In the genomic region with DNA sequence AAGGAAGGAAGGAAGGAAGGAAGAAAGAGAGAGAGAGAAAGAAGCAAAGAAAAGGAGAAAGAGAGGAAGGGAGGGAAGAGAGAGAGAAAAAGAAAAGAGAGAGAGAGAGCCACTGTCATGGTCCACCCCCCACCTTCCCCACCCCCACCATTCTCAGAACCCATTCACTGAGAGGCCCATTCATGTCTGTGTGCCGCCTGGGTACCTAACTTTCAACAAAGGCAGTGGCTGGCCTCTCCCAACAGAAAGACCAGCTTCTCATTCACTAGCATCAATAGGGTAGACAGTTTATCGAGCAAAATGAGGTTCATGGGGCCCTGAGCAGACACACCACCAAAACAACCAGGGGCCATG, we compare ENCODE assay signal across 10 mouse cellular contexts. TPM values are rescaled to one million over a fixed set of nuclear protein-coding genes. Genes with fewer than 3 reads are reported as not detected.
DNase-seq lines count a peak whose midpoint lies in the region; ATAC-seq and TF ChIP-seq lines count a peak whose summit lies in the region.
"Had no signal": no experiment of that assay in that cellular context is flagged by ENCODE, and none has a peak within 500 bp of the region (broad histone marks: within the 10 kb centered on the region; RNA-seq: fewer than 3 reads in every experiment).

No protein-coding gene starts in this region.

- no peak for DNase-seq in intestine, embryonic 14.5 days (ENCODE audit: low spot score)
- DNase-seq in heart, postnatal 4 days = no peak
- DNase-seq in kidney, postnatal 4 days = no peak
- DNase-seq: adrenal gland, adult 2 months; left cerebral cortex, postnatal 4 days had no signal

- peaks cover 70% of the 10 kb centered on the region for H3K4me1 ChIP-seq in intestine, embryonic 14.5 days (replicated peaks; ENCODE audit: control insufficient read depth, insufficient read depth, low read length)
- H3K4me1 ChIP-seq in intestine, postnatal 0 days (replicated peaks; ENCODE audit: control insufficient read depth, insufficient read depth, low read length) = peaks cover 31% of the 10 kb centered on the region
- H3K4me1 ChIP-seq in embryonic facial prominence, embryonic 15.5 days = peaks cover 62% of the 10 kb centered on the region
- peaks cover 74% of the 10 kb centered on the region for H3K4me1 ChIP-seq in intestine, embryonic 15.5 days (replicated peaks)
- H3K4me1 ChIP-seq in neural tube, embryonic 14.5 days (ENCODE audit: control insufficient read depth, insufficient read depth, low read length) = peaks cover 59% of the 10 kb centered on the region

- 49% methylated on average over 2 of the region's 2 CpGs for WGBS in intestine, embryonic 14.5 days
- WGBS in intestine, postnatal 0 days = 47% methylated on average over 2 of the region's 2 CpGs
- 55% methylated on average over 2 of the region's 2 CpGs for WGBS in embryonic facial prominence, embryonic 15.5 days
- WGBS in intestine, embryonic 15.5 days = 46% methylated on average over 2 of the region's 2 CpGs
- WGBS in neural tube, embryonic 14.5 days = 10% methylated on average over 2 of the region's 2 CpGs

- H3K4me3 ChIP-seq in intestine, embryonic 14.5 days (ENCODE audit: low read depth, low read length) = no peak overlapping the region
- H3K4me3 ChIP-seq in intestine, postnatal 0 days (ENCODE audit: low read depth, low read length) = no peak overlapping the region
- H3K4me3 ChIP-seq in embryonic facial prominence, embryonic 15.5 days (replicated peaks) = no peak overlapping the region
- no peak overlapping the region for H3K4me3 ChIP-seq in intestine, embryonic 15.5 days (replicated peaks)
- H3K4me3 ChIP-seq in neural tube, embryonic 14.5 days (ENCODE audit: low read depth, low read length) = no peak overlapping the region

- no peak for ATAC-seq in intestine, embryonic 14.5 days (replicated peaks; ENCODE audit: low FRiP score, low TSS enrichment, low read depth)
- no peak for ATAC-seq in intestine, postnatal 0 days
- ATAC-seq in embryonic facial prominence, embryonic 15.5 days (ENCODE audit: insufficient number of reproducible peaks, low FRiP score, low TSS enrichment, low read depth) = no peak
- ATAC-seq in intestine, embryonic 15.5 days = no peak
- no peak for ATAC-seq in neural tube, embryonic 14.5 days (ENCODE audit: low read depth)
- ATAC-seq in megakaryocyte, adult 5-6 weeks (ENCODE audit: poor library complexity, severe bottlenecking) = no peak

- H3K9me3 ChIP-seq in intestine, embryonic 14.5 days (ENCODE audit: control insufficient read depth, low read length) = no peaks in the 10 kb centered on the region
- H3K9me3 ChIP-seq in intestine, postnatal 0 days (ENCODE audit: control insufficient read depth) = no peaks in the 10 kb centered on the region
- no peaks in the 10 kb centered on the region for H3K9me3 ChIP-seq in embryonic facial prominence, embryonic 15.5 days (replicated peaks)
- H3K9me3 ChIP-seq in intestine, embryonic 15.5 days = no peaks in the 10 kb centered on the region
- no peaks in the 10 kb centered on the region for H3K9me3 ChIP-seq in neural tube, embryonic 14.5 days (ENCODE audit: control insufficient read depth, low read length)

- no peak overlapping the region for H3K9ac ChIP-seq in intestine, embryonic 14.5 days (ENCODE audit: low read length)
- H3K9ac ChIP-seq in intestine, postnatal 0 days (ENCODE audit: low read depth, low read length) = no peak overlapping the region
- H3K9ac ChIP-seq in embryonic facial prominence, embryonic 15.5 days = no peak overlapping the region
- no peak overlapping the region for H3K9ac ChIP-seq in intestine, embryonic 15.5 days
- H3K9ac ChIP-seq in neural tube, embryonic 14.5 days (replicated peaks; ENCODE audit: low read depth, low read length) = no peak overlapping the region

- H3K27me3 ChIP-seq in intestine, embryonic 14.5 days (replicated peaks; ENCODE audit: control insufficient read depth, insufficient read depth, low read length) = no peaks in the 10 kb centered on the region
- H3K27me3 ChIP-seq in intestine, postnatal 0 days (replicated peaks; ENCODE audit: control insufficient read depth, insufficient read depth, low read length) = no peaks in the 10 kb centered on the region
- no peaks in the 10 kb centered on the region for H3K27me3 ChIP-seq in embryonic facial prominence, embryonic 15.5 days
- no peaks in the 10 kb centered on the region for H3K27me3 ChIP-seq in intestine, embryonic 15.5 days (replicated peaks)
- no peaks in the 10 kb centered on the region for H3K27me3 ChIP-seq in neural tube, embryonic 14.5 days (ENCODE audit: control insufficient read depth, insufficient read depth, low read length)

- peak overlapping the region; percentile 51; the same call in 1 of the 2 replicates for H3K27ac ChIP-seq in intestine, embryonic 14.5 days (ENCODE audit: low read depth)
- H3K27ac ChIP-seq in intestine, postnatal 0 days (ENCODE audit: low read depth, low read length) = no peak overlapping the region
- H3K27ac ChIP-seq in embryonic facial prominence, embryonic 15.5 days (replicated peaks) = 0 out of 2 replicates have a peak overlapping the region, but pooled peaks have one; percentile 58
- peak overlapping the region; percentile 70; the same call in 1 of the 2 replicates for H3K27ac ChIP-seq in intestine, embryonic 15.5 days
- peak overlapping the region; percentile 69; the same call in 1 of the 2 replicates for H3K27ac ChIP-seq in neural tube, embryonic 14.5 days (ENCODE audit: low read depth, low read length)

- H3K4me2 ChIP-seq in intestine, embryonic 14.5 days (ENCODE audit: low read length) = peak overlapping the region; percentile 20
- H3K4me2 ChIP-seq in intestine, postnatal 0 days (replicated peaks; ENCODE audit: low read depth) = no peak overlapping the region
- H3K4me2 ChIP-seq in embryonic facial prominence, embryonic 15.5 days (replicated peaks) = no peak overlapping the region
- H3K4me2 ChIP-seq in intestine, embryonic 15.5 days (replicated peaks) = peak overlapping the region; percentile 37
- no peak overlapping the region for H3K4me2 ChIP-seq in neural tube, embryonic 14.5 days (ENCODE audit: low read depth, low read length)

- TF ChIP-seq CTCF in intestine, postnatal 0 days (IDR thresholded peaks at IDR 0.05; ENCODE audit: low read depth) = no peak

- no peaks in the 10 kb centered on the region for H3K36me3 ChIP-seq in intestine, embryonic 14.5 days (ENCODE audit: control insufficient read depth, insufficient read depth, low read length)
- H3K36me3 ChIP-seq in intestine, postnatal 0 days (ENCODE audit: control insufficient read depth, insufficient read depth) = no peaks in the 10 kb centered on the region
- no peaks in the 10 kb centered on the region for H3K36me3 ChIP-seq in embryonic facial prominence, embryonic 15.5 days
- H3K36me3 ChIP-seq in intestine, embryonic 15.5 days = no peaks in the 10 kb centered on the region
- no peaks in the 10 kb centered on the region for H3K36me3 ChIP-seq in neural tube, embryonic 14.5 days (ENCODE audit: control insufficient read depth, insufficient read depth, low read length)

RNA-seq across cellular contexts. Expression of gene Vav2, which starts 13.3 kb away (rescaled TPM):
- 7.2 and 7.5 TPM in 2 replicates for polyA plus RNA-seq in intestine, embryonic 14.5 days (2014; fragmentation: Nextera tagmentation; extraction: Ambion mirVana)
- polyA plus RNA-seq in intestine, postnatal 0 days (2015; fragmentation: Nextera tagmentation; extraction: Ambion mirVana) = 5.4 and 6.8 TPM in 2 replicates
- polyA plus RNA-seq in embryonic facial prominence, embryonic 15.5 days (2015; fragmentation: Nextera tagmentation; extraction: Ambion mirVana) = 5.8 and 6.7 TPM in 2 replicates
- polyA plus RNA-seq in intestine, embryonic 15.5 days (2015; fragmentation: Nextera tagmentation; extraction: Ambion mirVana) = 5.4 and 6.1 TPM in 2 replicates
- polyA plus RNA-seq in neural tube, embryonic 14.5 days (2014; fragmentation: Nextera tagmentation; extraction: Ambion mirVana) = 14.5 and 18.7 TPM in 2 replicates
- total RNA-seq in megakaryocyte, adult 5-6 weeks (2015) = 5.9 and 8.0 TPM in 2 replicates
- 11.0 and 11.5 TPM in 2 replicates for total RNA-seq in megakaryocyte, adult 5-6 weeks (2017)
- total RNA-seq in heart, postnatal 4 days (2021) = 10 to 100 TPM; 13.3 to 14.8 TPM

RNA-seq across cellular contexts. Expression of gene Brd3os, which starts 28.6 kb away (rescaled TPM):
- polyA plus RNA-seq in intestine, embryonic 14.5 days (2014; fragmentation: Nextera tagmentation; extraction: Ambion mirVana) = 7.7 and 9.0 TPM in 2 replicates
- polyA plus RNA-seq in intestine, postnatal 0 days (2015; fragmentation: Nextera tagmentation; extraction: Ambion mirVana) = 1.5 and 1.8 TPM in 2 replicates
- polyA plus RNA-seq in embryonic facial prominence, embryonic 15.5 days (2015; fragmentation: Nextera tagmentation; extraction: Ambion mirVana) = 16.4 and 17.0 TPM in 2 replicates
- polyA plus RNA-seq in intestine, embryonic 15.5 days (2015; fragmentation: Nextera tagmentation; extraction: Ambion mirVana) = 4.8 and 6.1 TPM in 2 replicates
- polyA plus RNA-seq in neural tube, embryonic 14.5 days (2014; fragmentation: Nextera tagmentation; extraction: Ambion mirVana) = 39.6 and 51.2 TPM in 2 replicates
- total RNA-seq in megakaryocyte, adult 5-6 weeks (2015) = 0.93 TPM in 1 of 2 replicates, not detected in the other
- total RNA-seq in megakaryocyte, adult 5-6 weeks (2017) = 0.11 TPM in 1 of 2 replicates, not detected in the other
- 1 to 10 TPM in 1 of 2 experiments, under 1 TPM in 1; 0.90 to 1.1 TPM for total RNA-seq in heart, postnatal 4 days (2021)

Comparison
In these comparisons a context has a peak if more than half of its experiments do, and no peak if none do; other contexts are left out.
1. H3K4me2 ChIP-seq: peak in intestine, embryonic 14.5 days (single experiment) and intestine, embryonic 15.5 days (single experiment); none in intestine, postnatal 0 days (single experiment), embryonic facial prominence, embryonic 15.5 days (single experiment) and neural tube, embryonic 14.5 days (single experiment).